Mouse (Mus musculus): ENCODE measurements at regions not wholly inside any gene's neighbourhood (a gene's known extent, or its start where the extent isn't known, plus 50 kb on each side); places are given as distances from the start of the nearest gene placed in this dataset.

GRCm38 (mm10) chr13:26980475-26980874 is 76.9 kb upstream of the Prl start:
- no peak overlapping the region for H3K4me2 ChIP-seq
- no peak overlapping the region for H3K27ac ChIP-seq
- no peaks in the 10 kb centered on the region for H3K36me3 ChIP-seq
- H3K9ac ChIP-seq = no peak overlapping the region
- H3K4me3 ChIP-seq = no peak overlapping the region
- no peaks in the 10 kb centered on the region for H3K9me3 ChIP-seq
- WGBS = 45% methylated on average over 1 of the region's 1 CpGs
- no peaks in the 10 kb centered on the region for H3K27me3 ChIP-seq
- H3K4me1 ChIP-seq = no peaks in the 10 kb centered on the region
- ATAC-seq (ENCODE audit: borderline replicate concordance, extremely low read depth, low FRiP score, low TSS enrichment) = no peak

Data from lung, embryonic 15.5 days (tissue).